Mouse (Mus musculus): ENCODE results near the gene Fut11. TPM values are rescaled to one million over a fixed set of nuclear protein-coding genes. Genes with fewer than 3 reads are reported as not detected.

Fut11 gene
- total RNA-seq (2021): 1 to 10 TPM; 6.0 to 7.4 TPM

GRCm38 (mm10) chr14:20694884-20695760 is at the start of gene Fut11:
Gene Fut11 (plus strand): TSS chr14:20694968.
- intact Hi-C loops (cut with DNase I): loop anchor here (5.0 kb wide), 1 partner anchor 102 kb away; no protein-coding TSS in a partner anchor
- peak; percentile 80 for DNase-seq (ENCODE audit: low spot score)

- intact Hi-C loops (cut with DNase I): no loop called here
- DNase-seq (ENCODE audit: low spot score): no peak
Measured at GRCm38 (mm10) chr14:20645547-20645946, 49.2 kb upstream of the Fut11 start.

GRCm38 (mm10) chr14:20646381-20646780 is 48.4 kb upstream of the Fut11 start:
- intact Hi-C loops (cut with DNase I): no loop called here
- DNase-seq (ENCODE audit: low spot score): no peak

- intact Hi-C loops (cut with DNase I): no loop called here
Measured at GRCm38 (mm10) chr14:20651000-20651399, 43.8 kb upstream of the Fut11 start.

GRCm38 (mm10) chr14:20651722-20652256 is 43.0 kb upstream of the Fut11 start:
- intact Hi-C loops (cut with DNase I): no loop called here
- DNase-seq (ENCODE audit: low spot score): no peak

More at GRCm38 (mm10) chr14:20651000-20651399, 43.8 kb upstream of the Fut11 start:
- DNase-seq (ENCODE audit: low spot score): peak; percentile 40

GRCm38 (mm10) chr14:20654690-20655421 is 39.9 kb upstream of the Fut11 start:
- intact Hi-C loops (cut with DNase I): no loop called here
- no peak for DNase-seq (ENCODE audit: low spot score)

GRCm38 (mm10) chr14:20655731-20656130 is 39.0 kb upstream of the Fut11 start:
- intact Hi-C loops (cut with DNase I): no loop called here
- DNase-seq (ENCODE audit: low spot score): no peak

GRCm38 (mm10) chr14:20656361-20656760 is 38.4 kb upstream of the Fut11 start, which contains the start of gene Myoz1:
Gene Myoz1 (minus strand): TSS chr14:20656540.
- intact Hi-C loops (cut with DNase I): no loop called here
- DNase-seq (ENCODE audit: low spot score): no peak

- no peak for DNase-seq (ENCODE audit: low spot score)
- intact Hi-C loops (cut with DNase I): loop anchor here (1.0 kb wide), 1 partner anchor 82 kb away; no protein-coding TSS in a partner anchor
Measured at GRCm38 (mm10) chr14:20658326-20658725, 36.4 kb upstream of the Fut11 start.

GRCm38 (mm10) chr14:20658902-20659301 is 35.9 kb upstream of the Fut11 start:
- intact Hi-C loops (cut with DNase I): loop anchor here (1.0 kb wide), 1 partner anchor 83 kb away; no protein-coding TSS in a partner anchor
- no peak for DNase-seq (ENCODE audit: low spot score)

GRCm38 (mm10) chr14:20659687-20660086 is 35.1 kb upstream of the Fut11 start:
- no peak for DNase-seq (ENCODE audit: low spot score)
- intact Hi-C loops (cut with DNase I): loop anchor here (2.0 to 10.0 kb wide), 3 partner anchors 19 to 265 kb away; partner anchors contain the start of genes Mrps16 and Usp54

GRCm38 (mm10) chr14:20660827-20661660 is 33.7 kb upstream of the Fut11 start:
- intact Hi-C loops (cut with DNase I): loop anchor here (2.0 to 10.0 kb wide), 3 partner anchors 20 to 266 kb away; partner anchors contain the start of genes Mrps16 and Usp54

GRCm38 (mm10) chr14:20661661-20662331 is 33.0 kb upstream of the Fut11 start:
- intact Hi-C loops (cut with DNase I): loop anchor here (2.0 to 10.0 kb wide), 3 partner anchors 21 to 267 kb away; partner anchors contain the start of genes Mrps16 and Usp54
- DNase-seq (ENCODE audit: low spot score): no peak

More at GRCm38 (mm10) chr14:20660827-20661660, 33.7 kb upstream of the Fut11 start:
- DNase-seq (ENCODE audit: low spot score): peak; percentile 89

GRCm38 (mm10) chr14:20662740-20663139 is 32.0 kb upstream of the Fut11 start:
- DNase-seq (ENCODE audit: low spot score): no peak
- intact Hi-C loops (cut with DNase I): loop anchor here (5.0 to 10.0 kb wide), 2 partner anchors 185 to 268 kb away; partner anchors contain the start of gene Mrps16

GRCm38 (mm10) chr14:20663601-20664000 is 31.2 kb upstream of the Fut11 start:
- DNase-seq (ENCODE audit: low spot score): no peak
- intact Hi-C loops (cut with DNase I): loop anchor here (5.0 to 10.0 kb wide), 2 partner anchors 186 to 269 kb away; partner anchors contain the start of gene Mrps16

- intact Hi-C loops (cut with DNase I): loop anchor here (5.0 to 10.0 kb wide), 2 partner anchors 187 to 270 kb away; partner anchors contain the start of gene Mrps16
- no peak for DNase-seq (ENCODE audit: low spot score)
Measured at GRCm38 (mm10) chr14:20664436-20664835, 30.3 kb upstream of the Fut11 start.

GRCm38 (mm10) chr14:20667469-20667868 is 27.3 kb upstream of the Fut11 start:
- intact Hi-C loops (cut with DNase I): loop anchor here (10.0 kb wide), 1 partner anchor 273 kb away; the partner anchor contains the start of gene Mrps16
- DNase-seq (ENCODE audit: low spot score): no peak

GRCm38 (mm10) chr14:20668154-20668810 is 26.5 kb upstream of the Fut11 start, which contains the start of gene Synpo2l:
Gene Synpo2l (minus strand): TSS chr14:20668354.
- intact Hi-C loops (cut with DNase I): loop anchor here (10.0 kb wide), 1 partner anchor 273 kb away; the partner anchor contains the start of gene Mrps16
- DNase-seq (ENCODE audit: low spot score): peak; percentile 29

All from heart, postnatal 25 days (tissue).